In genomic region chr15:12430670-12431069, GRCm38 (mm10) we compare ENCODE assay signal across 23 mouse cellular contexts.
DNase-seq lines count a peak whose midpoint lies in the region; ATAC-seq and TF ChIP-seq lines count a peak whose summit lies in the region.
"Had no signal": no experiment of that assay in that cellular context is flagged by ENCODE, and none has a peak within 500 bp of the region (broad histone marks: within the 10 kb centered on the region; RNA-seq: fewer than 3 reads in every experiment).

No protein-coding gene starts in this region.

- H3K27ac ChIP-seq in intestine, postnatal 0 days (ENCODE audit: low read depth, low read length), result no peak overlapping the region
- no peak overlapping the region for H3K27ac ChIP-seq in intestine, embryonic 15.5 days
- H3K27ac ChIP-seq in kidney, embryonic 16.5 days (ENCODE audit: low read length), result peak overlapping the region; percentile 77
- H3K27ac ChIP-seq in embryonic facial prominence, embryonic 10.5 days (replicated peaks), result 0 out of 2 replicates have a peak overlapping the region, but pooled peaks have one; percentile 19
- H3K27ac ChIP-seq in heart, adult 2 months, result no peak overlapping the region
- H3K27ac ChIP-seq: embryonic facial prominence, embryonic 13.5 days; forebrain, embryonic 12.5 days; heart, embryonic 15.5 days; hindbrain, embryonic 15.5 days had no signal

- H3K4me3 ChIP-seq in intestine, postnatal 0 days (ENCODE audit: low read depth, low read length), result no peak overlapping the region
- H3K4me3 ChIP-seq in intestine, embryonic 15.5 days (replicated peaks), result no peak overlapping the region
- H3K4me3 ChIP-seq in kidney, embryonic 16.5 days (ENCODE audit: low read length), result no peak overlapping the region
- H3K4me3 ChIP-seq in embryonic facial prominence, embryonic 10.5 days, result no peak overlapping the region
- H3K4me3 ChIP-seq in heart, adult 2 months, result no peak overlapping the region
- H3K4me3 ChIP-seq: embryonic facial prominence, embryonic 13.5 days; forebrain, embryonic 12.5 days; heart, embryonic 15.5 days; hindbrain, embryonic 15.5 days had no signal

- ATAC-seq in intestine, postnatal 0 days, result peak; percentile 20; the same call in 1 of the 2 replicates
- no peak for ATAC-seq in intestine, embryonic 15.5 days
- no peak for ATAC-seq in kidney, embryonic 16.5 days (ENCODE audit: low FRiP score, low TSS enrichment)
- ATAC-seq: activated CD4-positive, CD25-positive, alpha-beta regulatory T cell, adult 4 months; CD4-positive, CD25-positive, alpha-beta regulatory T cell, adult 4 months; forebrain, embryonic 16.5 days had no signal

- WGBS in intestine, postnatal 0 days, result 47% methylated on average over 4 of the region's 4 CpGs
- WGBS in intestine, embryonic 15.5 days, result 35% methylated on average over 4 of the region's 4 CpGs
- 48% methylated on average over 4 of the region's 4 CpGs for WGBS in kidney, embryonic 16.5 days
- WGBS in embryonic facial prominence, embryonic 10.5 days, result 41% methylated on average over 4 of the region's 4 CpGs
- WGBS in heart, adult 2 months, result 41% methylated on average over 4 of the region's 4 CpGs

- no peak for TF ChIP-seq POLR2A in heart, adult 2 months (IDR thresholded peaks at IDR 0.05; ENCODE audit: insufficient read depth, low read depth, low read length)

- peak; percentile 54 for DNase-seq in embryo, embryonic 10 days (ENCODE audit: low spot score)
- DNase-seq in embryo, embryonic 9.5 days (ENCODE audit: extremely low spot score), result no peak
- DNase-seq in kidney, postnatal 10 days, result no peak
- DNase-seq in embryonic facial prominence, embryonic 10.5 days (ENCODE audit: low spot score), result no peak
- DNase-seq in heart, adult 2 months, result no peak
- DNase-seq: adrenal gland, postnatal 14 days; B cell, adult 2 months; cerebellum, adult 11-12 months; cerebellum, adult 9-10 months; cerebellum, postnatal 25 days; heart, adult 18-20 months; heart, postnatal 14 days had no signal

- H3K79me2 ChIP-seq in heart, adult 2 months (replicated peaks; ENCODE audit: control insufficient read depth, insufficient read depth, low read length), result peaks cover 2% of the 10 kb centered on the region

- no peak for TF ChIP-seq EP300 in heart, adult 2 months (IDR thresholded peaks at IDR 0.05; ENCODE audit: insufficient read depth, low read depth, low read length)

- no peaks in the 10 kb centered on the region for H3K9me3 ChIP-seq in intestine, postnatal 0 days (ENCODE audit: control insufficient read depth)
- H3K9me3 ChIP-seq in intestine, embryonic 15.5 days, result no peaks in the 10 kb centered on the region
- no peaks in the 10 kb centered on the region for H3K9me3 ChIP-seq in kidney, embryonic 16.5 days (ENCODE audit: low read length)
- H3K9me3 ChIP-seq in embryonic facial prominence, embryonic 10.5 days, result no peaks in the 10 kb centered on the region
- H3K9me3 ChIP-seq: embryonic facial prominence, embryonic 13.5 days; forebrain, embryonic 12.5 days; heart, embryonic 15.5 days; hindbrain, embryonic 15.5 days had no signal

- intact Hi-C loops in heart, adult 2 months (cut with DNase I), result no loop called here

- no peaks in the 10 kb centered on the region for H3K4me1 ChIP-seq in intestine, postnatal 0 days (replicated peaks; ENCODE audit: control insufficient read depth, insufficient read depth, low read length)
- peaks cover 10% of the 10 kb centered on the region for H3K4me1 ChIP-seq in intestine, embryonic 15.5 days (replicated peaks)
- peaks cover 57% of the 10 kb centered on the region for H3K4me1 ChIP-seq in kidney, embryonic 16.5 days (ENCODE audit: insufficient read depth, low read length)
- H3K4me1 ChIP-seq in embryonic facial prominence, embryonic 10.5 days, result peaks cover 77% of the 10 kb centered on the region
- peaks cover 11% of the 10 kb centered on the region for H3K4me1 ChIP-seq in heart, adult 2 months (ENCODE audit: control insufficient read depth, insufficient read depth, low read length)
- H3K4me1 ChIP-seq: forebrain, embryonic 12.5 days had no signal

- H3K36me3 ChIP-seq in intestine, postnatal 0 days (ENCODE audit: control insufficient read depth, insufficient read depth), result no peaks in the 10 kb centered on the region
- H3K36me3 ChIP-seq in intestine, embryonic 15.5 days, result no peaks in the 10 kb centered on the region
- H3K36me3 ChIP-seq in kidney, embryonic 16.5 days (ENCODE audit: insufficient read depth, low read length), result no peaks in the 10 kb centered on the region
- no peaks in the 10 kb centered on the region for H3K36me3 ChIP-seq in embryonic facial prominence, embryonic 10.5 days (replicated peaks)
- H3K36me3 ChIP-seq in heart, adult 2 months (ENCODE audit: control insufficient read depth, insufficient read depth, low read length), result peaks cover 5% of the 10 kb centered on the region
- H3K36me3 ChIP-seq: embryonic facial prominence, embryonic 13.5 days; forebrain, embryonic 12.5 days; heart, embryonic 15.5 days; hindbrain, embryonic 15.5 days had no signal

- no peak overlapping the region for H3K4me2 ChIP-seq in intestine, postnatal 0 days (replicated peaks; ENCODE audit: low read depth)
- no peak overlapping the region for H3K4me2 ChIP-seq in intestine, embryonic 15.5 days (replicated peaks)
- H3K4me2 ChIP-seq in kidney, embryonic 16.5 days (replicated peaks; ENCODE audit: low read depth, low read length), result no peak overlapping the region
- H3K4me2 ChIP-seq: embryonic facial prominence, embryonic 13.5 days; forebrain, embryonic 12.5 days; heart, embryonic 11.5 days; heart, embryonic 15.5 days; hindbrain, embryonic 15.5 days had no signal

- H3K27me3 ChIP-seq in intestine, postnatal 0 days (replicated peaks; ENCODE audit: control insufficient read depth, insufficient read depth, low read length), result no peaks in the 10 kb centered on the region
- H3K27me3 ChIP-seq in intestine, embryonic 15.5 days (replicated peaks), result no peaks in the 10 kb centered on the region
- no peaks in the 10 kb centered on the region for H3K27me3 ChIP-seq in kidney, embryonic 16.5 days (ENCODE audit: insufficient read depth, low read length)
- H3K27me3 ChIP-seq in embryonic facial prominence, embryonic 10.5 days (replicated peaks; ENCODE audit: low read depth, poor library complexity, severe bottlenecking), result no peaks in the 10 kb centered on the region
- H3K27me3 ChIP-seq in heart, adult 2 months (ENCODE audit: control insufficient read depth, insufficient read depth, low read length), result no peaks in the 10 kb centered on the region
- H3K27me3 ChIP-seq: embryonic facial prominence, embryonic 13.5 days; forebrain, embryonic 12.5 days; heart, embryonic 15.5 days; hindbrain, embryonic 15.5 days had no signal

- H3K9ac ChIP-seq in intestine, postnatal 0 days (ENCODE audit: low read depth, low read length), result no peak overlapping the region
- H3K9ac ChIP-seq in intestine, embryonic 15.5 days, result no peak overlapping the region
- no peak overlapping the region for H3K9ac ChIP-seq in kidney, embryonic 16.5 days (replicated peaks; ENCODE audit: low read length)
- no peak overlapping the region for H3K9ac ChIP-seq in heart, adult 2 months (ENCODE audit: low read depth, low read length)
- H3K9ac ChIP-seq: embryonic facial prominence, embryonic 13.5 days; forebrain, embryonic 12.5 days; heart, embryonic 15.5 days; hindbrain, embryonic 15.5 days had no signal

- no peak for TF ChIP-seq CTCF in intestine, postnatal 0 days (IDR thresholded peaks at IDR 0.05; ENCODE audit: low read depth)
- TF ChIP-seq CTCF in heart, adult 2 months (IDR thresholded peaks at IDR 0.05), result no peak

Comparison
In these comparisons a context has a peak if more than half of its experiments do, and no peak if none do; other contexts are left out.
1. H3K27ac ChIP-seq: peak in kidney, embryonic 16.5 days (single experiment) and embryonic facial prominence, embryonic 10.5 days (single experiment); none in intestine, postnatal 0 days (single experiment), intestine, embryonic 15.5 days (single experiment) and heart, adult 2 months (single experiment).